Mouse (Mus musculus) kidney, embryonic 16.5 days (tissue): ENCODE measurements around the gene Arhgap6. TPM values are rescaled to one million over a fixed set of nuclear protein-coding genes. Genes with fewer than 3 reads are reported as not detected.
"Not testable (repeated sequence)": the region's sequence is repeated elsewhere in the genome, so short reads cannot be mapped to it uniquely, and the experiment has no call there.

ENCODE experiments used
- ATAC-seq: fragments of 200-750 bp; cut with Nextera tagmentation; 2 replicates; pipeline ENCODE4 v1.8.0; 2017; ENCODE audit warnings: moderate TSS enrichment; ENCODE audit not compliant: low FRiP score, low TSS enrichment
- H3K27ac ChIP-seq: fragments of 300-500 bp; sonication (generic); 2 replicates; pipeline ENCODE4 v1.5.1; 2014; ENCODE audit warnings: low read length
- H3K27me3 ChIP-seq: fragments of 300-500 bp; sonication (generic); 2 replicates; pipeline ENCODE4 v1.6.1; 2014; ENCODE audit warnings: low read length, control low read depth, mixed read lengths; ENCODE audit not compliant: insufficient read depth
- H3K36me3 ChIP-seq: fragments of 300-500 bp; sonication (generic); 2 replicates; pipeline ENCODE4 v1.6.1; 2014; ENCODE audit warnings: low read length, control low read depth, mixed read lengths; ENCODE audit not compliant: insufficient read depth
- H3K4me1 ChIP-seq: fragments of 300-500 bp; sonication (generic); 2 replicates; pipeline ENCODE4 v1.6.1; 2014; ENCODE audit warnings: low read length, control low read depth, mixed read lengths; ENCODE audit not compliant: insufficient read depth
- H3K4me2 ChIP-seq: fragments of 300-500 bp; sonication (generic); replicated peaks from 2 replicates; pipeline ENCODE4 v1.6.1; 2014; ENCODE audit warnings: low read depth, low read length
- H3K4me3 ChIP-seq: fragments of 300-500 bp; sonication (generic); 2 replicates; pipeline ENCODE4 v1.5.1; 2014; ENCODE audit warnings: mild to moderate bottlenecking, low read length
- H3K9ac ChIP-seq: fragments of 300-500 bp; sonication (generic); replicated peaks from 2 replicates; pipeline ENCODE4 v1.6.1; 2014; ENCODE audit warnings: low read length
- H3K9me3 ChIP-seq: fragments of 300-500 bp; sonication (generic); 2 replicates; pipeline ENCODE4 v1.6.1; 2016; ENCODE audit warnings: low read length, control low read depth
- WGBS: fragments of 180-500 bp; shearing (Covaris S2); extraction: QIAGEN DNeasy Blood & Tissue Kit; methylation state at CpG from one replicate; pipeline ENCODE4 v1.1.7; 2014; 5-methylcytosine and 5-hydroxymethylcytosine counted together
- polyA plus RNA-seq: library from polyadenylated mRNA; unstranded; fragments of >200 nt; fragmentation: Nextera tagmentation; extraction: Ambion mirVana; gene quantifications from 2 replicates; pipeline ENCODE4 v1.2.1, GENCODE M21; 2015

Gene Arhgap6
- polyA plus RNA-seq, 1 experiment from 2014 or later = 3.4 TPM

DNA sequence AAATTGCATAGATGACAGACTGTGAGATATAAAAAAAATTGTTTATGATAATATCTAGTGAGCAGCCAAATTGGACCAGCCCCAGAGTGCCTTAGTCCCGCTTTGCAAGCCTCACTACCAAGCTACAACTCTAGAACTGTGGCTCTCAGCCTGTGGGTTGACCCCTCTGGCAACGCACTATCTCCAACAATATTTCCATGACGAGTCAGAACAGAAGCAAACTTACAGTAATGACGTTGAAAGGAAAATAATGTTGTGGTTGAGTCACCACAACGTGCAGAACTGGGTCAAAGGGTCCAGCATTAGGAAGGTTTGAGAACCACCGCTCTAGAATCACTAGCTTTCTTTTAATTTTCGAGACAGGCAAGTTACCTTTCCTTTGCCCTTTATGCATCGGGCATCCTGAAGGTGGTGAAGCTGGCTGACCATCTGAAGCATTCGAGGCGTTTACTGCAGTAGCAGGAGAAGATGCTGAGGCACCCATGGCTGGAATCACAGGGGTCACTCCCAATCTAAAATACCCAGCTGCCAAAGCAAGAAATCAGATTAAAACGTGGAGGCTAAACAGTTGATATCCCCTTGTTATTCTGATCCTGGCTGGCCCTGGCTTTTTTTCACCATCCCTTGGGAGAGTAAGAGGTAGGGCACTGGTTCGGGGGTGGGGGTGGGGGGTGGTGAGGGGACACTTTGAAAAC is 524.3 kb downstream of the Arhgap6 start:
- Histone ChIP-seq H3K4me1 (peaks cover 7% of the 10 kb centered on the region; the same call in 1 of the 2 replicates), H3K27me3 (no peaks in the 10 kb centered on the region; the same call in 1 of the 2 replicates), H3K27ac (peak overlapping the region; percentile 79), H3K9me3 (peaks cover 2% of the 10 kb centered on the region; the same call in 1 of the 2 replicates), H3K36me3 (no peaks in the 10 kb centered on the region), H3K4me3 (peak overlapping the region; percentile 66), H3K9ac (peak overlapping the region; percentile 78), H3K4me2 (peak overlapping the region; percentile 54)
- 48% methylated on average over 12 of the region's 12 CpGs for WGBS
- no peak for ATAC-seq

DNA sequence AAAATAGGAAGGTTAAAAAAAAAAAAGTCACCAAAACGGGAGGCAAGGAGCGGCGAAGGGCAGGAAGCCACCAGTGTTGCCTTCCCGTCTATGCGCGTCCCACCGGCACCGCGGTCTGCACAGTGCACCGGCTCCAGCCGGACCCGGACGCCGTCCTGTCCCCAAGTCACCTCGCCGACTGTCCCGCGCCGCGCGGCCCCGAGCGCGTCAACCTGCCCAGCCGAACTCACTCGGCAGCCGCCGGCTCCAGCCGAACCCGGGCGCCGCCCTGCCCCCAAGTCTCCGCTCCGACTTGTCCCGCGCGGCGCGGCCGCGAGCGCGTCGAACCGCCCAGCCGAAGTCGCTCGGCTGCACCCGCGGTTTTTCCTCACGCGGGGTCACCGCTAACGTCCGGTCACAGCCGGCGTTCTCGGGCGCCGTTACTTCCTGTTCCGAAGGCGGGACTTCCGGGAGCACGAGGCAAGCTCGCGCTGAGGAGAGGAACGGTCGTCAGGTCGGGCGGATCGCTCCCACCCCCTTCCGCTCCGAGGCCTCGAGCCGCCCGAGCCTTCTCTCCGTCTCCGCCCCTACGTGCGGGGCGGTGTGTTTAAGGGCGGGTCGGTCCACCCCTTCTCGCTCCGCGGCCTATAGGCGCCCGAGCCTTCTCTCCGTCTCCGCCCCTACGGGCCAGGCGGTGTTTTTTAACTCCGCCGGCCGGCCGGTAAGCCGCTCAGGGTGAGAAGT is 525.2 kb downstream of the Arhgap6 start, which contains the start of gene Hccs:
Gene Hccs (minus strand): TSS at position 428 of the 723 bp plus-strand sequence.
- Histone ChIP-seq H3K27me3 (no peaks in the 10 kb centered on the region; the same call in 1 of the 2 replicates), H3K4me2 (peak within 1 kb of the TSS; percentile 54), H3K4me3 (peak within 1 kb of the TSS; percentile 66), H3K27ac (peak within 1 kb of the TSS; percentile 79), H3K9ac (peak within 1 kb of the TSS; percentile 78), H3K9me3 (peaks cover 2% of the 10 kb centered on the region; the same call in 1 of the 2 replicates), H3K4me1 (peaks cover 7% of the 10 kb centered on the region; the same call in 1 of the 2 replicates), H3K36me3 (no peaks in the 10 kb centered on the region)
- 20% methylated on average over 87 of the region's 97 CpGs for WGBS
- ATAC-seq = peak; percentile 100

DNA sequence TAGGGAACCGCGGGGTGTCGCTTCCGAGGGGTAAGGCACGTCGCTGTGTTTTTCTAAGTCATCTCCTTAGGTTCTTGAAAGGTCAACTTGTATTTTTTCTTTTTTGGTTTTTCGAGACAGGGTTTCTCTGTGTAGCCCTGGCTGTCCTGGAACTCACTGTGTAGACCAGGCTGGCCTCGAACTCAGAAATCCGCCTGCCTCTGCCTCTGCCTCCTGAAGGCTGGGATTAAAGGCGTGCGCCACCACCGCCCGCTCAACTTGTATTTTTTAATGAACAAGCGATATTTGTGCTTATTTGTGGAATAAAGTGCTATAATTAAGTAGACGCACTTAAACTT is 525.7 kb downstream of the Arhgap6 start:
- not testable (repeated sequence) for H3K27ac ChIP-seq, H3K27me3 ChIP-seq, H3K4me1 ChIP-seq, H3K36me3 ChIP-seq, H3K9ac ChIP-seq, H3K9me3 ChIP-seq, ATAC-seq
- WGBS = 32% methylated on average over 15 of the region's 15 CpGs
- Histone ChIP-seq H3K4me2 (peak overlapping the region; percentile 42), H3K4me3 (peak overlapping the region; percentile 66)

DNA sequence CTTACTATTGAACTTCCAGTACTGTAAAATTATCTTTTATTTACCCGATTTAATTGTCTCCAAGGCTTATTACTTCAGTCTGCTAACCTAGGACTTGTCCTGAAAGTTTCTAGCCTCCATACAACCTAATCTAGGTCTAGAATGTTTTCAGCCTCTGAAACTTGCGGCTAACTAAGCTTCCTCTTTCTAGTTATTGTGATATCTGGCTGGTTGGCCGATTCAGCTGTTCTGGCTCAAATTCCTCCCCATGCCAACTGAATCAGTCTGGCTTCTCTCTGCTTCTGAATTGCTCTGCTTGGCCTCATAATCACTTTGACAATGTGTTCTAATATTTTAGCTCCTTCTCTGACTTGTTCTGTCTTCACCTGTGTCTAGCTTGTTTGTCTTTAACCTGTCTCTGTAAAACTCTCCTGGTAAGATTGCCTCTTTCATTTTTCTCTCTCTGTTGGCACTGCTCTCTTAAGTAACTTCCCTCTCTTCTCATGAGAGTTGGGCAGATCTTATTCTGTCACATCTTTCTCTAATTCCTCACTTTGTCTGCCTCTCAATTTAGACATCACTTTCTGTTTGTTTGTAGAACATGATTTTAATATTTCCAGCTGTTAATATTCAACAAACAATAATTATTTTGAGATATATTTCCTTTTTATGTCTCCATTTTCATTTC is 531.2 kb downstream of the Arhgap6 start:
- H3K9ac ChIP-seq = no peak overlapping the region
- no peaks in the 10 kb centered on the region for H3K9me3 ChIP-seq
- H3K27me3 ChIP-seq = no peaks in the 10 kb centered on the region; the same call in 1 of the 2 replicates
- no peak overlapping the region for H3K4me2 ChIP-seq
- no peak overlapping the region for H3K4me3 ChIP-seq
- H3K27ac ChIP-seq = no peak overlapping the region
- H3K4me1 ChIP-seq = no peaks in the 10 kb centered on the region
- no peaks in the 10 kb centered on the region for H3K36me3 ChIP-seq
- 83% methylated on average over 3 of the region's 3 CpGs for WGBS
- ATAC-seq = no peak

DNA sequence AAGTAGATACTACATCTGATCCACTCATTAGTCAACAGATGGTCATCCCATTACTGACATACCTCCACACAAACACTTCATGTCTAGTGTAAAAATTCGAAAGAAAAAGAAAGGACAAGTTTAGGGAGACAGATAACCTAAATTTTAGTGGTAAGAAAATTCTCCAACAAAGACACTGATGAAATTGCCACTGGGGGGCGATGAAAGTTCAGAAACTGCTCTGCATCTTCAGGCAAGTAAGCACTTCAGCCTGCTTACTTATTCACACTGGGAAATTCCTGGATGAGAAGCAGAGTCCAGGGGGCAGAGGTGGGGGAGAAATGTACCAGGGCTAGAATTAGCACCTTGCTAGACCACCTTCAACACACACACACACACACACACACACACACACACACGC is 537.4 kb downstream of the Arhgap6 start:
- H3K9me3 ChIP-seq = no peaks in the 10 kb centered on the region
- no peaks in the 10 kb centered on the region for H3K36me3 ChIP-seq
- no peak overlapping the region for H3K4me3 ChIP-seq
- H3K27me3 ChIP-seq = peaks cover 3% of the 10 kb centered on the region; the same call in 1 of the 2 replicates
- H3K9ac ChIP-seq = no peak overlapping the region
- no peak overlapping the region for H3K4me2 ChIP-seq
- no peak overlapping the region for H3K27ac ChIP-seq
- WGBS = 40% methylated on average over 3 of the region's 3 CpGs
- no peaks in the 10 kb centered on the region for H3K4me1 ChIP-seq
- ATAC-seq = no peak; the same call in 1 of the 2 replicates

DNA sequence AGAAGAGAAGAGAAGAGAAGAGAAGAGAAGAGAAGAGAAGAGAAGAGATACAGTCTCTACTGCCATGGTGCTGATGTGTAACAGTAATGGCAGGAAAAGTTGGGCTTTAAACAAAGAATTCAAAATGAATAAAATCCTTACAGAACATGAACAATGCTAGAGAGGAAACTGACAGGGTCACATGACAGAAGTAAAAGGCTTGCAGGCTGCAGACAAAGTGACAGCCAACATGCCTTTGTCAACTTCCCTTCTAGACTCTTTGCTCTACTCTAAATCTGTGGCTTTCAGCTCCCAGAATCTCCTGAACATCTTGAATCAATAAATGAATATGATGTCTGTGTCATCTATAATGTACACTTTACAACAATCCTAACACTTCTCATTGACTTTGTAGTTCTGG is 542.7 kb downstream of the Arhgap6 start:
- Histone ChIP-seq H3K4me3 (no peak overlapping the region), H3K27ac (no peak overlapping the region), H3K9ac (no peak overlapping the region), H3K4me1 (no peaks in the 10 kb centered on the region), H3K4me2 (no peak overlapping the region), H3K27me3 (no peaks in the 10 kb centered on the region), H3K36me3 (no peaks in the 10 kb centered on the region), H3K9me3 (no peaks in the 10 kb centered on the region)
- ATAC-seq = no peak

DNA sequence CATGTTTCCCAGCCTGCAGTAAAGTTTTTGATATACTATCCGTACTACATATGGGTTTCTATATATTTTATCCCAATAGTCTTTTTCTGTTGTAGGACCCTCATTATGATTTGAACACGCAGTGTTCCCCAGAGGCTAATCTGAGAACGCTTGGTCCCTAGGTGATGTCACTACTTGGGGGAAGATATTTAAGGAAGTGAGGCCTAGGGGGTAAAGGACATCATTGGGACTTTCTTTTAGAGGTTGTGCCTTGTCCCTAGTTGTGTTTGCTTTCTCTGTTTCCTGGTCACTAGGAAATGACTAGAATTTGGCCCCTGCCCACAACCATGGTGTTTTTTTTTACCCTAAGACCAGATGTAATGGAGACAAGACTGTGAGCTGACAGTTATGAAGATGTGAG is 543.3 kb downstream of the Arhgap6 start:
- no peaks in the 10 kb centered on the region for H3K36me3 ChIP-seq
- no peak for ATAC-seq
- no peaks in the 10 kb centered on the region for H3K9me3 ChIP-seq
- no peak overlapping the region for H3K4me2 ChIP-seq
- no peak overlapping the region for H3K9ac ChIP-seq
- no peak overlapping the region for H3K4me3 ChIP-seq
- 79% methylated on average over 3 of the region's 3 CpGs for WGBS
- no peak overlapping the region for H3K27ac ChIP-seq
- H3K27me3 ChIP-seq = no peaks in the 10 kb centered on the region; the same call in 1 of the 2 replicates
- no peaks in the 10 kb centered on the region for H3K4me1 ChIP-seq

Other genes starting within 250 kb of the Arhgap6 start
- gene Frmpd4, start 217.9 kb upstream of the Arhgap6 start, polyA plus RNA-seq = 0.68 and 0.70 TPM in 2 replicates
- 40.5 and 43.8 TPM in 2 replicates for gene Msl3, start 121.2 kb upstream of the Arhgap6 start, polyA plus RNA-seq